Mouse (Mus musculus) brain, embryonic 18.5 days (tissue): ENCODE measurements around the gene Dclk2.
A peak's percentile ranks its signal among the peaks of the same experiment; 100 is the strongest.

ENCODE experiments used
- DNase-seq: peaks from one replicate; pipeline ENCODE4 v3.0.0-alpha.2; 2012; ENCODE audit warnings: low read depth, low spot score

The Dclk2 gene

DNA sequence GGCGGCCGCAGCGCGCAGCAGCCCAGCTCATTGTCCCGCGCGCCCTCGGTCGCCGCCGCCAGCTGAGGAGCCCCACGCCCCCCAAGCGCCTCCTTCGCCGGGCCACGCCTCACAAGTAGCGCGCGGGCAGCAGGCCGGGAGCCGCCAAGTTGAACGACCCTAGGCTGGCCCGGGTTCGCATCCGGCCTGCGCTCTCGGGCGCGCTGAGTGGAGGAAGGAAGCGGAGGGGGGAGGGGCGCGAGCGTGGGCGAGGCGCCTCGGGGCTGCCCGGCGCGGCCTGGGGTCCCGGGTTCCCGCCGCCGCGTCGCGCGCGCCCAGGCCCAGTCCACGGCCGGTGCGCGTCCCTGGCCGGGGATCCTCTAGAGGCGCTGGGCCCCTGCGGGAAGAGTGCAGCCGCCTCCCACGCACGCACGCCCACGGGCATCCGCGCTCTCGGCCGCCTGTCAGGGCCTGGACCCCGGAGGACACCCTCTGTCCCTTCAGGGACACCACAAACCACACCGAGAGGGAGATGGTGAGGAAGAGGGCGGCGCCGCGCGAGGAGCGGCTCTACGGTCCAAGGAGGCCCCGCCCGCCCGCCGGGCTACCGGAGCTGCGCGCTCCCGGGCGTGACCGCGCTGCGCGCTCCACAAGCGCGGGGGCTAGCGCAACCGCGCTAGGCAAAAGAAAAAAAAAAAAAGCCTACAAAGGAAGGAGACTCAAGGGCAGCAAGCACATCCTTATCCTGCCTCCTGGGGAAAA is at the start of gene Dclk2:
Dclk2 (minus strand) TSS at position 510 of the 741 bp plus-strand sequence.
- peak; percentile 75 for DNase-seq

DNA sequence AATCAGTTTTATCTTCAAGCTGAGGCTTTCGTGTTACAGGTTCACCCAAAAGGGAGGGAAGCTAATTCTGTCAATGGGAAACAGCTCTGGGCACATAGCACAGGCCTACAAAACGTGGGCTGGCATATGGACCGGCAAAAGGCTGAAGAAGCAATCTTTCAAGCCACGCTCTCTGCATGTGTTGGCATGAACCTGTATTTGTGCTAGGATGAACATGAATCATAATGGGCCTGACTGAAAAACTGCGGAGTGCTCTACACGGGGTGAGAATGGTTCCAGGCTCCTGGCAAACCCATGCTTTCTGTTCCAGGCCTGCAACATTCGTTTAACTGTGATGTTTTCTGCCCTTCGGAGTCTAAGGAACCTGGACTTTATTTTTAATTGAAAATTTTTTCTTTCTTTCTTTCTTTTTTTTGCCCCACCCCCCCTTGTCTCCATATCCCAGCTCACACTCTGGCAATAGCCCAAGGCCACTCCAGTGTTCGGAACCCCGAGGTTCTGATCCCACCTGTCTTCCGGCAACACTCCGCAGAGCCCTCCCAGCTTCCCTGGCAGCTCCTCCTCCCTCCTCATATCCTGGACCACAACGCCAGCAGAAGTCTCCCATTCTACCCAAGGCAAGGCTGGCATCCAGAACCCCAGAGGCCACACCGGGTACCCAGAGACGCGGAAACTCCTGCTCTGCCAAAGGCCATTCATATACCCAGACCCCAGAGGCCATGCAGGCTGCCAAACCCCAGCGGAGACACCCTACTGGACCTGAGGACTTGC is 42.2 kb upstream of the Dclk2 start:
- no peak for DNase-seq

DNA sequence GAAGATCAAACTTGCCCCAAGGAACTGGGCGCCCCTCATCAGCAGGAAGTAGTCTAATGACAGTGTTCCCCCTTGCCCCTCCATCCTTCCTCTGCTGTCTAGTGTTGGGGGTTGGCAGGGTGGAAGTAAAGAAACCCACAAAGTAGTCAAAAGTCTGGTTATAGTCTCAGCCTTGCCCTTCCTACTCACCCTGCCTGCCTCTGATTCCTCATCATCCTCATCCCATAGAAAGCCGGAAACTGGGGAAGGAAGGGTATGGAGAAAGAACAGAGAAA is 40.7 kb upstream of the Dclk2 start:
- no peak for DNase-seq

DNA sequence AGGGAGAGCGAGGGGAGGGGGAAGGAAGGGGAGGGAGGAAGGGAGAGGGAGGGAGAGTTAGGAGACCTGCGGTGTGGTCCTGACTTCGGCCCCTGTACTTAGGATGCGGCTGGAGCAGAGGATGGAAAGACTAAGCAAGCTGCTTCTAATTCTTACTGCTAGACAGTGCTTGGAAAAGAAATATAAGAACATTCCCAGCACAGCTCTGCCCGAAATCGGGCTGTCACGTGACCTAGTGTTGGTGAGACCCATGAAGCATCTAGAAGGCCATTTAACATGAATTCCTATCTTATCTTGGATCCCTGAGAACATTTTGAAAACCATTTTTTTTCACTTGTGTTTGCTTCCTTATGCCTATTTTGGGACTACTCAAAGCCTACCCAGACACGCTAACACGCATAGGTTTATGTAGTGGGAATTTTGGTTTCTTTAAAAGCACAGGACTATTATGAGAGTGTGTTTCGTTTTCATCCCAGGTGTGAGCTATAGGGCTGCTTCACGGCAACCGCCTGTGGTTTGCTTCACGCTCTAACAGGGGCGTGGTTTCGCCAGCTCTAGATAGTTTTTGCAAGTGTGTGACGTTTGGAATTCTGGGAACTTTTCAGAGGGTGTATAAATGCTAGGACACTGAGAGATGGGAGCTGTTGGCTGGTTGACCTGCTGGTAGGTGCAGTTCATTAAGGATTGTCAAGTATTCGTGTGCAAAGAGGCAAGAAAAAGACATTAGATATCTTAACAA is 40.2 kb upstream of the Dclk2 start:
- no peak for DNase-seq

DNA sequence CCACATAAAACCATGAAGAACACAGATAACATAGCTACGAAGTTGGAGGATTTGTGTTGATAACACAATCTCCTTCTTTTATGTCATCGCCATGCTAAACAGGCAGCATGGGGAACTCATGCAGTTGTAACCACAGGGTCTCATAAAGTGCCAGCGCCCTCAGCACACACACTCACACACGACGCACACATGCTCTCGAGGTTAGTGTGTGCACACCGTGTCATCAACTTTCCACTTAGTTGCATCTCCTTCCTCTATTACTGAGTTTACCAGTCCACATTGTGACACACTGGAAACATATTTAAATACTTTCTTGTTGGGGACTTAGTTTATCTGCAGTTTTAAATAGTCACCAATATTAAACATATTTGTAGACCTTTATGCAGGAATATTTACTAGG is 38.4 kb upstream of the Dclk2 start:
- no peak for DNase-seq

DNA sequence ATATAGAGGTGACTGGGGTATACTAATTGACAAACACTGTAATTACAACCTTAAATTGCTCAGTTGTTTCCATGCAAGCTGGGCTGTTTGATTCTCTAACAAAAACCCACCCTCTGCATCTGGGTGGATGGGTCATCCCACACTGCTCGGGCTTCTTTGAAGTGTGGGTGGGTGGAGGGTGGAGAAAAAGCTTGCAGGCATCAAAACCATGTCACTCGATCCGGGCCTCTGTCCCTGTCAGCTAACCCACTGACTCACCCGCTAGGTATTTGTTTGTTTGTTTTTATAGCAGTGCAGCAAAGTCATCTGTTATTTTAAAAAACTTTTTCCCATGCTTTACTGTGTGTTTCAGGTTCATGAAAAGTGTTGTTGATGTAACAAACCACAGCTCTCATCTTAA is 34.7 kb upstream of the Dclk2 start:
- DNase-seq, result no peak

DNA sequence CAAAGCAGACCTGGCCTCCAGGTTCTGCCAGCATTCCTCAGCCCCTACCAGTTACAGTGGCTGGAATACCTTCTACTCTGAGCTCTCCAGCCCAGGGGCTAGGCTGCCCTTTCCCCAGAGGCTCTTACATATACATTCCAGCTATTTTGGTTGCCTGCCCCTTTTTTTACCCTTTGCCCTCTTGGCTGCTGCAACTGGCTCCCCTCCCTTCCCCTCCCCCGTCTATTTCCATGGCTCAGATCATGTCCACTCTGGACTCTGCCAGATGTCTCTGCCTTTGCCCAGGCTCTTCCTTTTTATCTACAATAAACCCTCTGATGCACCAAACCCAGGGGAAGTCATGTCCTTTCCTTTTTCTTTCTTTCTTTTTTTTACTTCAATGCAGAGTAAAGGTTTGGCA is 33.9 kb upstream of the Dclk2 start:
- DNase-seq, result no peak

DNA sequence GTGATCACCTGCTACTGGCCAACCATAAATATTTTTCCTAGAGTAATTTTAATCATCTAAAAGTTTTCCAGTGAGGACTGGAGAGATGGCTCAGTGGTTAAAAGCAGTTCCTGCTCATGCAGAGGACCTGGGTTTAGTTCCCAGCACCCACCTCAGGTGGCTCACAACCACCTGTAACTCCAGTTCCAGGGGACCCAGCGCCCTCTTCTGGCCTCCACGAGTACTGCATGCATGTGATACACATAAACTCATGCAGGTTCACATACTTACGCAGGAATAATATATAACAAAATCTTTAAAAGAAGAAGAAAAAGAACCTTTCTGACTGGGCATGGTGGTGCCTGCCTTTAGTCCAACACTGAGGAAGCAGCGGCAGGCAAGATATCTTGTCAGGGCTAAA is 33.2 kb upstream of the Dclk2 start:
- no peak for DNase-seq

DNA sequence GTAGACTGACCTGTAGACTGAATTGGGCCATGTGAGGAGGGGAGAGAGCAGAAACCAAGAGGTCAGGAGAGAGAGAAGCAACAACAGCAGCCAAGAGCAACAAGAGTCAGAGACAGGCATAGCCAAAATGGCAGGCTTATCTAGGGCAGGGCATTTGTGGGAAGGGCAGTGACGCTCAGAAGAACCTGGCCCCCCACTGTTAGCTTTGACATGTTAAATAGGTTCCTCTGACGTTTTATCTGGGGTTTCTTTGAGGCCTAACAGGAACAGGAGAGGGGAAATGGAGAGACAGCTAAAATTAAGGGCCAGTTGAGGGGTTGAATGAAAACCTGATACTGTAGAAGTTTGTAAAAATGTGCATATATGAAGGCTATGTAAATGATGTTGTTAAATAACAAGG is 30.0 kb upstream of the Dclk2 start:
- no peak for DNase-seq

DNA sequence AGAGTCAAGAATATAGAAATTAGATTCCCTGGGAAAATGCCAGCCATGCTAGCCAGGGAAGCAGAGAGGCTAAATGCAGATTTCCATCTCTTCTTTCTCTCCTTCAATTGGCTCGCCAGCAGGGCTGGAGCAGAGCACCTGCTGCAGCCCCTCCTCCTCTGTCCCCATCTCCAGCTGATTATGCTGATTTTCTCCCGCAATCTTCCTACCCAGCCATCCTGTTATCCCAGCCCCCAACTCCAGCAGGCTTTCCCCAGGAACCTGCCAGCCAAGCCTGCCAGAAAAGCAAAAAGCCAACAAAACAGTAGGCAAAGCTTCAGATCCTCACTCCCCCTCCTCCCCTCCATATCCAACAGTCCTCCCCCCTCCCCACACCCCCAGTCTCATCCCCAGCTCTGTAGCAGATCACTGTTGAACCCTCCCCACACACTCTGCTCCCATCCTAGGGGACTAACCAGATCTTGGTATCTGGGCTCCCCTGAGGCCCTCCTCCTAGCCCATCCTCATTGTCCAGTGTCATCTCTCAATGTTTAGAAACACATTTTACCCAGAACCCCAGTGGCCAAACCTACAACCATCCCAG is 15.7 kb upstream of the Dclk2 start:
- DNase-seq, result no peak

DNA sequence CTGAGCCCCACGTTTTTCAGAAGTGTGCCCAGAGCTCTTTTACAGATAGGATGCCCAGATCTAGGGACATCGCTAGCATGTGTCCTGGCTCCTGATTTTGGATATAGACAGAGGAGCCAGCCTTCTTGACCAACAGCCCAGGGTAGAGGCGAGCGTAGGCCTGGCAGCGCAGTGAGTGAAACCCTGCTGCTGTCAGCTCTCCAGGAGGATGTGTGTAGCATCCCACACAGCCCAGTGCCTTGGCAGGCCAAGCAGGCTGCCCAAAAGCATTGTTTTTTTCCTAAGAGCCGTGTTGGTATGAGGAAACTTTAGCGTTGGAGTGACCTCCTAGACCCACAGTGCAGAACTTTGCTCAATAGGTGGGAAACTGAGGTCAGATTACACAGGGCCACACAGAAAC is 12.8 kb upstream of the Dclk2 start:
- DNase-seq, result no peak

DNA sequence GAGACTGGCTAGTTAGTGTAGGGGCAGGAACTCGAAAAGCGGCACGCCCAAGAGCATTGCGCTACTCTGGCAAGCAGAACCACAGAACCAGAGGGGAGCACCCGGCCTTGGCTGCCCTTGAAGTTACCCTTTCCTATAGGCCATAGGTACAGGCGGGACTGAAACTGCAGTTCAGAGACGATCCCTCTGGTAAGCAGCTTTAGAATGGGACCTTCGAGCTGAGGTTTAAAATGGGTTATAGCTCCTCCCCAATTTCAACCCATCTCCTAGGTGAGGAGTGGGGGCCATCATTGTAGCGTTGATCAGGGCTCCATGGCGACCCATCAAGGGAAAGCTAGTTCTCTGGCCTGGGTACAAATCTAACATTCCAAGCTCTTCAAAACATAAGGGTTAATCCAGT is 3.0 kb upstream of the Dclk2 start:
- no peak for DNase-seq

DNA sequence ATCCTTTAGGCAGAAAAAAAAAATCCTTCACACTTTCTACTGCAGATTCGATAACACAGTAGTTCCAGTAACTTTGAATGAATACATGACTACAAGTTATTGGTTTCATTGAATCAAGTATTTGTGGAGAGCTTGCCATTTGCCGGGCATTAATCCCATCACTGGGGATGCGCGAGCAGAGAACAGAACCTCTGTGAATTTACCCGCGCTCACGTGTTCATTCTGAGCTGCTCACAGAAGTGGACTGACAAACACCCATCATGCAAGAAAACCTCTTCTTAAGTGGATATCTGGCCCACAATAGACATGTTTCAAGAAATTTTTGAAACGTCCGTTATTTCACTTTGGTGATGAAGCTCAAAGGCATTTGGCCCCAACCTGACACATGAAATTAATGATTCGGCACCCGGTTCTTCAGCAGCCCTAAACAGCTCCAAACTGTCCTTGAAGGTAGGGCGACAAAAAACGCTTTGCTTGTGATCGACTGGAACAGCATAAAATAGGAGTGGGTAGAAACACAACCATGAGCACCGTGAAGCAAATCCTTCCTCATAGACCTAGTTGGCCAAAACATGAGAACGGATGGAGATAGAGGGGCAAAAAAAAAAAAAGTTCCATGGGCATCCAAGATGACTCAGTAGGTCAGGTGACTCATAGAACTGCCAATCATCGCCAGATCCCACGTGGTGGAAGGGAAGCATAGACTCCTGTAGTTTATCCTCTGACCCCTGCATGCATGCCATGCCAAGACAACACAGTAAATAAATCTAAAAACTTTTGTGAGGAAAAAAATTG is 726 bp upstream of the Dclk2 start:
- no peak for DNase-seq

DNA sequence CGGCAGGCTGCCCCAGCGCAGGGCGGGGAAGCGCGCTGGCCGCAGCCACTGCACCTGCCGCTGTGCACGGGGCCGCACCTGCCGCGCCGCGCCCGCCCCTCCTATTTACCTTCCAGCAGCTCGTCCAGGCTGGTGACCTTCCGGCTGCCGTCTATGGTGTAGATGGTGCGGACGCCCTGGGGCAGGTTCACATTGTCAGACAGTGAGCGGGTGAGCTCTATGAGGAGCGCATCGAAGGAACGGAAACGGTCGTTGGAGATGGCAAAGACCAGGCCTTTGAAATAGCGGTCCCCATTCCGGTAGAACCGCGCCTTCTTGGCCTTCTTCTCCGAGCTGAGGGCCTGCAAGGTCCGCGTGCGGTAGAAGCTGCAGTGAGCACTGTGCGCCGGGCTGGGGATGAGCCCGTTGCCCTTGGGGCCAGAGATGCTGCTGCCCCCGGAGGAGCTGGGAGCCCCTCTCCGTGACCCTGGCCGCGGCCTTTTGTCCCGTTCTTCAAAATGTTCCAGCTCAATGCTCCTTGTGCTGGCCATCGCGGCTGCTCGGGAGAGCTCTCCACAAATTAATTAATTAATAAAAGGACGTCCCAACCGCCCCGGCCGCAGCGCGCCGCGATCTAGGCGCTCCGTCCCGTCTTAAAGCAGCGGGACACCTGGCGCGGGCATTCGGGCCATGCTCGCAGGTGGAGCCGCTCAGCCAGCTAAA is 860 bp downstream of the Dclk2 start:
- no peak for DNase-seq

DNA sequence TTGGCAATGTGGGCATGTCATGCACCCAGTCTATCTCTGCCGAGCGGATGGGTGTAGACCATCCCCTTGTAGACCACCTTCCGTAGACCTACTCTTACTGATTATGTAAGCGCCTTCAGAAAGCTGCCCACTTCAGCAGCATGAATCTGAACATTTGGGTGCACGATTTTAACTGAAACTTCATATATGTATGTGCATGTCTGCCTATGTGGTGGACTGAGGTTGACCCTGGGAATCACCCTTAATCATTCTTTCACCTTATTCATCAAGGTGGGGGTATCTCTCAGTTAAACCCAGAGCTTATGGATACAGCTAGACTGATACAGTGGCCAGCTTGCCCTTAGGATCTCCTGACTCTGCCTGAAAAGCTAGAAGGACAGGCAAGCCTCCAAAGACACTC is 3.6 kb downstream of the Dclk2 start:
- no peak for DNase-seq

DNA sequence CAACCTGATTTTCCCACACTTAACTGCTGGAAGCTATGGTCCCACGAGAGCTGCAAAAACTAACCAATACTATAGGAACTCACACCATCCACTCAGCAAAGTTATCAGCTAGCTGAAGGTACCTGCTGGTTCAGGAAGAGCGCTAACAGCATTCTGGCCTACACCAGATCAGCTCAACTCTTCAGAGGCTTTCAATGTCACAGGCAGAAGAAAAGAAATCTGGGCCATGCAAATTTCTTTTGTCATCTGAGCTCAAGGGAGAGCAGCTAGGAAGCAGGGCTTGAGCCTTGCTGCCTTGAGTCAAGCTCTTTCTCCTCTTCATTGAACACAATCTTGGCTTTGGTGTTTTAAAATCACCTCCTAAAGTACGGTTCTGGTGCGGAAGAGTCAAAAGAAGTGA is 4.0 kb downstream of the Dclk2 start:
- no peak for DNase-seq

DNA sequence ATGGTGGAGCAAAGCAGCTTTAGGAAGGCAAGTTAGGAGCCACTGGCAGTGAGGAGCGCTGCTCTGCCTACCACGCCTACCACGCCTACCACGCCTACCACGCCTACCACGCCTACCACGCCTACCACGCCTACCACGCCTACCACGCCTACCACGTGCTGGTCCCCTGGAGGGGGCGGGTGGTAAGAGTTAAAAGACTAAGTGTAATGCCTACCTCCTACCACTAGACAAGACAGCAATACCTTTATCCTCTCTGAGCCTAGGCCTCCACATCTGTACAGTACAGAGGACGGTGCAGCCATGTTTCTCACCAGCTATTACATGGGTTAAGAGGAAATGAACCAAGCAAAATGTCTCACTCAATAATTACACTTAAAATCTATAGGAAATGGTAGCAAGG is 5.4 kb downstream of the Dclk2 start:
- DNase-seq, result no peak

DNA sequence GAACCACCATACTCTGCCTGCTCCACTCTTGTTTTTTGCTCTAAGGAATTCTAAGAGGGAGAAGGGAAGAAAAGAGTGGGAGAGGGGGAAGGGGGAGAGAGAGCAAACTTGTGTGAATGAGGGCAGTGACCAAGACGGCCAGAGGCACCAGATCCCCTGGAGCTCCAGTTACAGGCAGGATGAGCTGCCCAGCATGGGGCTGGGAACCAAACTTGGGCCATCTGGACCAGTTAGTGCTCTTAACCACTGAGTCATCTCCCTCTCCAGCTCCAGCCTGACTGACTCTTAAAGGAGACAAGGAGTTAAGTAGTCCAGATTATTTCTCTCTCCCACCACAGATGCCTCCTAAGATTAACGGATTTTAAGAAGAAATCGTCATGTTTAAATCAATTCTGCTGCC is 6.3 kb downstream of the Dclk2 start:
- DNase-seq, result no peak

DNA sequence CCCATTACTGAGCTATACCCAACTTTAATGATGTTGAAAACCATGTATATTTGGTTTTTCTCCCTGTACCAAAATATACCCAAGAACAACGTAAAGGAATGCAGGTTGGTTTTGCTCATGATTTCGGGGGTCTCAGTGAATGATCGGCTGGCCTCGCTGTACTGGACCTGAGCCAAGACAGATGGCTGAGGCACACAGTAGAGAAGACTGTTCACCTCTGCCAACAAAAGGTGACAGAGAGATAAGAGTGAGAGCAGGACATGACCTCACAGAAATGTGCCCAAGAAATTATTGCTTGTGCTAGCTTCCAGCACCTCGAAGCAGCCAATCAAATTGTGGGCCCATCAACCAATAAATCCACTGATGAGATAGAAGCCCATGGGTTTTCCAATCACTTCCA is 22.3 kb downstream of the Dclk2 start:
- no peak for DNase-seq

DNA sequence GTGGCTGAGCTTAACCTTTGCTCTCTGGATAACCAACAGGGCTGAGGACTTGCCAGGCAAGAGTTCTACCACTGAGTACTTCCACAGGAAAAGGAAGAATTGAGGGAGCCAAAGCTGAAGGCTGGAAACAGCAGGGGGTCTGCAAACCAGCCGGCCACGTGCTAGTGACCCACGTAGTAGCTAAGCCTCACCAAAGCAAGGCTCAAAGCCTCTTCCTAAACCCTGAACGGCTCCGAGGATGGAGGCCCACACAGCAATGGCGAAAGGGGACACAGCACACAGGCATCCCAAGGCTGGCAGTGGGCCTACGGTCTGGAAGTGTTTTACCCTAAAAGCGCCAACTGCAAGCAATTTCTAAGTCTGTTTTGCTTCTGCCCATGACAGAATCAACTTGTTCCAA is 23.1 kb downstream of the Dclk2 start:
- no peak for DNase-seq

DNA sequence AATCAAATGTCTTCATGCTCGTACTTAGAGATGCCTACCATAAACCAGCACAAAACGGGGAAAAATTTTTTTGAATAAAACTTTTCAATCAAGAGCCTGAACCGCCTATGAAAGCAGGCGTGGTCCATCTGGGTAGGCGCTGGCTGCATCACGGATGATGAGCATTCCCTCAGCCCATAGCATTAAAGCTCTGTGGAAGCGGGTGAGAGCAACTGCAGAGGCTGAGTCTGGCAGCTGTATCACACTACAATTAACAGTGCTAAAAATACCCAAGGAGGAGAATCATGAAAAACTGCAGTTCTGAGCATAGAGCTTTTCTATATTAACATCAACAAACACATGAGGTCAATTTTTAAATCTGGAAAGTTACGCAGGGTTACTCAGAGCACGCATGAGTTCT is 23.6 kb downstream of the Dclk2 start:
- DNase-seq, result no peak
